In the genomic region with DNA sequence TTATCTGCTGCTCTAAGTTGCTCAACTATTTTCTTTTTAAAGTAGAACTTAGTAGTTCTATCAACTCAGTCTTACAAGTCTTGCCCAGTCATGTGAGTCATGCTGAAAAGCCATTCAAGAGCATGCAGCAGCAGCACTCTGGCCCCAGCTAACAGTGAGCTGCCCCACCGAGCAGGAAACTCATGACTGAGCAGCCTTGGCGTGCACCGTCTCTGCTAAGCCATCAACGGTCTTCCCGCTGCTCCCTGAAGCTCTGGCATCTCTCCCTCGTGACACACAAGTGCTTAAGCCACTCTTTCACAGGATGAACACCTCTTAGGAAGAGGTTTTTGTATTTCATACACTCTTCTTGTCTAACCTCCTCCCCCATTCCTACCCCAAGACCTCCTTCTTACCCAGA, we compare ENCODE assay signal across 15 mouse cellular contexts. TPM values are rescaled to one million over a fixed set of nuclear protein-coding genes. Genes with fewer than 3 reads are reported as not detected.
DNase-seq lines count a peak whose midpoint lies in the region; ATAC-seq and TF ChIP-seq lines count a peak whose summit lies in the region.
"Had no signal": no experiment of that assay in that cellular context is flagged by ENCODE, and none has a peak within 500 bp of the region (broad histone marks: within the 10 kb centered on the region; RNA-seq: fewer than 3 reads in every experiment).

No protein-coding gene starts in this region.

- H3K27me3 ChIP-seq in lung, postnatal 0 days (replicated peaks; ENCODE audit: insufficient read depth, low read length): no peaks in the 10 kb centered on the region
- H3K27me3 ChIP-seq in kidney, adult 2 months (replicated peaks; ENCODE audit: control insufficient read depth, insufficient read depth, low read length): no peaks in the 10 kb centered on the region
- no peaks in the 10 kb centered on the region for H3K27me3 ChIP-seq in forebrain, embryonic 11.5 days (ENCODE audit: control insufficient read depth, insufficient read depth, low read length)
- H3K27me3 ChIP-seq in hindbrain, embryonic 10.5 days (ENCODE audit: insufficient read depth, poor library complexity, severe bottlenecking): no peaks in the 10 kb centered on the region
- H3K27me3 ChIP-seq in hindbrain, embryonic 14.5 days (ENCODE audit: control insufficient read depth, insufficient read depth, low read length): no peaks in the 10 kb centered on the region
- H3K27me3 ChIP-seq: midbrain, embryonic 12.5 days had no signal

- TF ChIP-seq POLR2A in lung, adult 2 months (IDR thresholded peaks at IDR 0.05; ENCODE audit: borderline replicate concordance, extremely low read depth, low read depth, low read length): no peak
- no peak for TF ChIP-seq POLR2A in kidney, adult 2 months (IDR thresholded peaks at IDR 0.05; ENCODE audit: low read depth, low read length)

- peaks cover 12% of the 10 kb centered on the region; the same call in 1 of the 2 replicates for H3K4me1 ChIP-seq in lung, postnatal 0 days (ENCODE audit: insufficient read depth, low read depth, low read length)
- H3K4me1 ChIP-seq in lung, adult 2 months (ENCODE audit: control insufficient read depth, insufficient read depth, low read length): peaks cover 11% of the 10 kb centered on the region
- H3K4me1 ChIP-seq in kidney, adult 2 months (ENCODE audit: control insufficient read depth, insufficient read depth, low read length): peaks cover 28% of the 10 kb centered on the region
- H3K4me1 ChIP-seq in forebrain, embryonic 11.5 days (replicated peaks; ENCODE audit: control insufficient read depth, insufficient read depth, low read length): no peaks in the 10 kb centered on the region; the same call in 1 of the 2 replicates
- H3K4me1 ChIP-seq in hindbrain, embryonic 10.5 days (replicated peaks): 0 out of 2 replicates have a peak, but pooled peaks cover 5% of the 10 kb centered on the region
- H3K4me1 ChIP-seq in hindbrain, embryonic 14.5 days (replicated peaks; ENCODE audit: control insufficient read depth, insufficient read depth, low read length): no peaks in the 10 kb centered on the region

- no peak overlapping the region for H3K9ac ChIP-seq in lung, postnatal 0 days (replicated peaks; ENCODE audit: low read depth)
- H3K9ac ChIP-seq in forebrain, embryonic 11.5 days (ENCODE audit: low read length): no peak overlapping the region
- no peak overlapping the region for H3K9ac ChIP-seq in hindbrain, embryonic 14.5 days
- H3K9ac ChIP-seq: midbrain, embryonic 12.5 days had no signal

- no peaks in the 10 kb centered on the region; the same call in 1 of the 2 replicates for H3K36me3 ChIP-seq in lung, postnatal 0 days (ENCODE audit: insufficient read depth, low read length)
- no peaks in the 10 kb centered on the region for H3K36me3 ChIP-seq in kidney, adult 2 months (ENCODE audit: control insufficient read depth, insufficient read depth, low read length)
- no peaks in the 10 kb centered on the region for H3K36me3 ChIP-seq in forebrain, embryonic 11.5 days (ENCODE audit: control insufficient read depth, insufficient read depth, low read length)
- peaks cover 57% of the 10 kb centered on the region for H3K36me3 ChIP-seq in hindbrain, embryonic 10.5 days
- peaks cover 19% of the 10 kb centered on the region for H3K36me3 ChIP-seq in hindbrain, embryonic 14.5 days (replicated peaks; ENCODE audit: control insufficient read depth, insufficient read depth)

- no peak overlapping the region for H3K4me2 ChIP-seq in lung, postnatal 0 days (replicated peaks; ENCODE audit: low read depth, low read length)
- no peak overlapping the region for H3K4me2 ChIP-seq in forebrain, embryonic 11.5 days (ENCODE audit: low read depth, low read length, severe bottlenecking)
- no peak overlapping the region for H3K4me2 ChIP-seq in hindbrain, embryonic 14.5 days (replicated peaks)
- H3K4me2 ChIP-seq: midbrain, embryonic 12.5 days had no signal

- H3K4me3 ChIP-seq in lung, postnatal 0 days (ENCODE audit: low read depth, low read length): no peak overlapping the region
- no peak overlapping the region for H3K4me3 ChIP-seq in lung, adult 2 months (replicated peaks; ENCODE audit: extremely low read depth, low read depth, low read length)
- no peak overlapping the region for H3K4me3 ChIP-seq in kidney, adult 2 months (ENCODE audit: insufficient read depth, low read depth, low read length)
- H3K4me3 ChIP-seq in forebrain, embryonic 11.5 days (ENCODE audit: low read depth, low read length): no peak overlapping the region
- no peak overlapping the region for H3K4me3 ChIP-seq in hindbrain, embryonic 10.5 days
- no peak overlapping the region for H3K4me3 ChIP-seq in hindbrain, embryonic 14.5 days (replicated peaks; ENCODE audit: low read length)
- H3K4me3 ChIP-seq: midbrain, embryonic 12.5 days had no signal

- WGBS in lung, postnatal 0 days: 45% methylated on average over 6 of the region's 6 CpGs
- WGBS in lung, adult 2 months: 16% methylated on average over 6 of the region's 6 CpGs
- WGBS in kidney, adult 2 months: 10% methylated on average over 6 of the region's 6 CpGs
- WGBS in forebrain, embryonic 11.5 days: 74% methylated on average over 6 of the region's 6 CpGs
- WGBS in hindbrain, embryonic 10.5 days: 69% methylated on average over 6 of the region's 6 CpGs
- WGBS in hindbrain, embryonic 14.5 days: 70% methylated on average over 6 of the region's 6 CpGs

- DNase-seq in lung, postnatal 0 days (ENCODE audit: low spot score): peak; percentile 80
- no peak for DNase-seq in lung, adult 2 months
- peak; percentile 69 for DNase-seq in kidney, adult 2 months
- no peak for DNase-seq in forebrain, embryonic 11.5 days (ENCODE audit: low spot score)
- no peak for DNase-seq in hindbrain, embryonic 10.5 days (ENCODE audit: low spot score)
- DNase-seq in hindbrain, embryonic 14.5 days (ENCODE audit: low spot score): no peak
- DNase-seq: gastrocnemius, postnatal 10 days; layer of hippocampus, adult 9-11 months; spleen, adult 18-20 months; thymus, postnatal 36 days had no signal

- no peak for TF ChIP-seq CTCF in lung, postnatal 0 days (IDR thresholded peaks at IDR 0.05)
- no peak for TF ChIP-seq CTCF in lung, adult 2 months (IDR thresholded peaks at IDR 0.05; ENCODE audit: insufficient read depth, low read length)
- TF ChIP-seq CTCF in kidney, adult 2 months (conservative IDR thresholded peaks at IDR 0.05; ENCODE audit: insufficient read depth, insufficient read length, low read depth, low read length): no peak

- H3K9me3 ChIP-seq in lung, postnatal 0 days (ENCODE audit: low read length): no peaks in the 10 kb centered on the region
- no peaks in the 10 kb centered on the region for H3K9me3 ChIP-seq in forebrain, embryonic 11.5 days (ENCODE audit: control insufficient read depth, low read length)
- H3K9me3 ChIP-seq in hindbrain, embryonic 10.5 days: no peaks in the 10 kb centered on the region
- no peaks in the 10 kb centered on the region for H3K9me3 ChIP-seq in hindbrain, embryonic 14.5 days (ENCODE audit: control insufficient read depth, low read length)
- H3K9me3 ChIP-seq: midbrain, embryonic 12.5 days had no signal

- ATAC-seq in lung, postnatal 0 days: peak; percentile 93
- 0 out of 2 replicates have a peak, but pooled peaks have one; percentile 22 for ATAC-seq in common myeloid progenitor, adult 5-6 weeks (replicated peaks; ENCODE audit: low read depth, poor library complexity, severe bottlenecking)
- no peak for ATAC-seq in forebrain, embryonic 11.5 days (replicated peaks; ENCODE audit: low FRiP score)
- ATAC-seq in hindbrain, embryonic 14.5 days (ENCODE audit: low FRiP score): no peak

- H3K27ac ChIP-seq in lung, postnatal 0 days (ENCODE audit: low read length): peak overlapping the region; percentile 64
- H3K27ac ChIP-seq in kidney, adult 2 months (ENCODE audit: insufficient read depth, low read depth, low read length): peak overlapping the region; percentile 56; the same call in 1 of the 2 replicates
- no peak overlapping the region for H3K27ac ChIP-seq in forebrain, embryonic 11.5 days (ENCODE audit: low read depth, low read length)
- no peak overlapping the region for H3K27ac ChIP-seq in hindbrain, embryonic 10.5 days
- H3K27ac ChIP-seq in hindbrain, embryonic 14.5 days: no peak overlapping the region
- H3K27ac ChIP-seq: midbrain, embryonic 12.5 days had no signal

- no peak for TF ChIP-seq EP300 in lung, postnatal 0 days (IDR thresholded peaks at IDR 0.05)

RNA-seq across cellular contexts. Expression of gene Tmem245, which starts 10.1 kb away (rescaled TPM):
- 12.6 and 16.7 TPM in 2 replicates for polyA plus RNA-seq in lung, postnatal 0 days (2015; fragmentation: Nextera tagmentation; extraction: Ambion mirVana)
- 15.4 and 20.5 TPM in 2 replicates for polyA plus RNA-seq in lung, adult 2 months (2012; rRNA removed)
- total RNA-seq in common myeloid progenitor, adult 5-6 weeks (2017): 10.7 and 12.1 TPM in 2 replicates
- polyA plus RNA-seq in kidney, adult 2 months (2012; rRNA removed): 13.8 and 15.2 TPM in 2 replicates
- 9.5 and 12.7 TPM in 2 replicates for polyA plus RNA-seq in forebrain, embryonic 11.5 days (2014; fragmentation: Nextera tagmentation; extraction: Ambion mirVana)
- polyA plus RNA-seq in hindbrain, embryonic 10.5 days (2016; fragmentation: Nextera tagmentation; extraction: Ambion mirVana): 10.8 and 13.4 TPM in 2 replicates
- 10.2 and 10.5 TPM in 2 replicates for polyA plus RNA-seq in hindbrain, embryonic 14.5 days (2014; fragmentation: Nextera tagmentation; extraction: Ambion mirVana)

RNA-seq across cellular contexts. Expression of gene Frrs1l, which starts 53.1 kb away (rescaled TPM):
- 0.91 and 1.7 TPM in 2 replicates for polyA plus RNA-seq in lung, postnatal 0 days (2015; fragmentation: Nextera tagmentation; extraction: Ambion mirVana)
- polyA plus RNA-seq in lung, adult 2 months (2012; rRNA removed): 0.01 and 0.04 TPM in 2 replicates
- not detected in 2 replicates for total RNA-seq in common myeloid progenitor, adult 5-6 weeks (2017)
- 0.02 and 0.03 TPM in 2 replicates for polyA plus RNA-seq in kidney, adult 2 months (2012; rRNA removed)
- 5.3 and 5.4 TPM in 2 replicates for polyA plus RNA-seq in forebrain, embryonic 11.5 days (2014; fragmentation: Nextera tagmentation; extraction: Ambion mirVana)
- polyA plus RNA-seq in hindbrain, embryonic 10.5 days (2016; fragmentation: Nextera tagmentation; extraction: Ambion mirVana): 2.5 and 2.6 TPM in 2 replicates
- 34.2 and 38.2 TPM in 2 replicates for polyA plus RNA-seq in hindbrain, embryonic 14.5 days (2014; fragmentation: Nextera tagmentation; extraction: Ambion mirVana)
- total RNA-seq: liver, adult 2 months; MEL; neutrophil, adult 5-6 weeks had no signal
- polyA plus RNA-seq: liver, adult 2 months had no signal

Comparison
In these comparisons a context has a peak if more than half of its experiments do, and no peak if none do; other contexts are left out.
1. DNase-seq: peak in lung, postnatal 0 days (single experiment) and kidney, adult 2 months (single experiment); none in lung, adult 2 months (single experiment), forebrain, embryonic 11.5 days (single experiment), hindbrain, embryonic 10.5 days (single experiment) and hindbrain, embryonic 14.5 days (single experiment).
2. ATAC-seq: peak in lung, postnatal 0 days (single experiment) and common myeloid progenitor, adult 5-6 weeks (single experiment); none in forebrain, embryonic 11.5 days (single experiment) and hindbrain, embryonic 14.5 days (single experiment).
3. H3K27ac ChIP-seq: peak in lung, postnatal 0 days (single experiment) and kidney, adult 2 months (single experiment); none in forebrain, embryonic 11.5 days (single experiment), hindbrain, embryonic 10.5 days (single experiment) and hindbrain, embryonic 14.5 days (single experiment).